Mouse (Mus musculus) MEL (cell line): ENCODE measurements around the gene Rpl14. TPM values are rescaled to one million over a fixed set of nuclear protein-coding genes. Genes with fewer than 3 reads are reported as not detected.

Experiments used
- DNase-seq: peaks from one replicate; pipeline ENCODE4 v3.0.0; 2011; ENCODE audit warnings: low read depth, low spot score
- H3K27ac ChIP-seq: 2 replicates; pipeline ENCODE4 v1.5.1; 2012; ENCODE audit warnings: low read depth, mild to moderate bottlenecking, control low read depth, low read length, moderate library complexity; ENCODE audit not compliant: control insufficient read depth
- H3K27me3 ChIP-seq, 2 experiments: fragments of 150-350 bp in 1 of 2; sonication (generic) in 1 of 2; 2 replicates each; pipeline ENCODE4 v1.6.1; 2012; ENCODE audit warnings: low read length in 2 of 2, mild to moderate bottlenecking in 2 of 2, improper control_type of control experiment in 1 of 2, moderate library complexity in 1 of 2; ENCODE audit not compliant: insufficient read depth in 2 of 2, control insufficient read depth in 1 of 2
- H3K36me3 ChIP-seq, 2 experiments: 2 replicates each; pipeline ENCODE4 v1.6.1; 2012 to 2014; ENCODE audit warnings: low read length in 2 of 2, improper control_type of control experiment in 1 of 2, inconsistent platforms in 1 of 2, mild to moderate bottlenecking in 1 of 2; ENCODE audit not compliant: insufficient read depth in 2 of 2, control insufficient read depth in 1 of 2
- H3K4me1 ChIP-seq, 2 experiments: fragments of 150-350 bp in 1 of 2; sonication (generic) in 1 of 2; 2 replicates each; pipeline ENCODE4 v1.6.1; 2012; ENCODE audit warnings: low read length in 2 of 2, improper control_type of control experiment in 1 of 2, mild to moderate bottlenecking in 1 of 2; ENCODE audit not compliant: insufficient read depth in 2 of 2, control insufficient read depth in 1 of 2
- H3K4me3 ChIP-seq, 2 experiments: fragments of 150-350 bp in 1 of 2; sonication (generic) in 1 of 2; 2 replicates each; pipeline ENCODE4 v1.5.1; 2012; ENCODE audit warnings: low read depth in 2 of 2, low read length in 2 of 2, mild to moderate bottlenecking in 2 of 2, moderate library complexity in 2 of 2, control low read depth in 1 of 2, improper control_type of control experiment in 1 of 2; ENCODE audit not compliant: control insufficient read depth in 1 of 2, insufficient read depth in 1 of 2
- H3K79me2 ChIP-seq: 2 replicates; pipeline ENCODE4 v1.6.1; 2012; ENCODE audit warnings: mild to moderate bottlenecking, low read length, moderate library complexity; ENCODE audit not compliant: control insufficient read depth, poor library complexity, insufficient read depth
- H3K9ac ChIP-seq: 2 replicates; pipeline ENCODE4 v1.6.1; 2012; ENCODE audit warnings: low read depth, mild to moderate bottlenecking, control low read depth, low read length, moderate library complexity; ENCODE audit not compliant: control insufficient read depth, poor library complexity, severe bottlenecking
- H3K9me3 ChIP-seq: fragments of 150-350 bp; sonication (generic); replicated peaks from 2 replicates; pipeline ENCODE4 v1.6.1; 2012; ENCODE audit warnings: mild to moderate bottlenecking, low read length, improper control_type of control experiment, moderate library complexity; ENCODE audit not compliant: insufficient read depth
- BHLHE40 ChIP-seq: IDR thresholded peaks from 2 replicates; pipeline ENCODE4 v1.6.1; 2012; ENCODE audit warnings: low read depth, mild to moderate bottlenecking, inconsistent platforms, low read length, improper control_type of control experiment, borderline replicate concordance
- CHD1 ChIP-seq: IDR thresholded peaks from 2 replicates; pipeline ENCODE4 v1.6.1; 2012; ENCODE audit warnings: low read depth, mild to moderate bottlenecking, inconsistent platforms, low read length, improper control_type of control experiment
- CTCF ChIP-seq, 3 experiments: IDR thresholded peaks in 2 of 3; conservative IDR thresholded peaks in 1 of 3; 2 replicates each; pipeline ENCODE4 v1.5.1; 2011 to 2012; ENCODE audit warnings: low read length in 3 of 3, low read depth in 2 of 3, mild to moderate bottlenecking in 2 of 3, improper control_type of control experiment in 1 of 3, inconsistent platforms in 1 of 3, mixed read lengths in 1 of 3, moderate library complexity in 1 of 3; ENCODE audit not compliant: control insufficient read depth in 1 of 3, insufficient read depth in 1 of 3, poor library complexity in 1 of 3, severe bottlenecking in 1 of 3
- E2F4 ChIP-seq: IDR thresholded peaks from 2 replicates; pipeline ENCODE4 v1.6.1; 2011; ENCODE audit warnings: low read depth, low read length, improper control_type of control experiment, borderline replicate concordance
- ELF1 ChIP-seq: IDR thresholded peaks from 2 replicates; pipeline ENCODE4 v1.6.1; 2014; ENCODE audit warnings: low read depth, mild to moderate bottlenecking, inconsistent platforms, low read length, improper control_type of control experiment, moderate library complexity
- EP300 ChIP-seq, 2 experiments: IDR thresholded peaks; 2 replicates each; pipeline ENCODE4 v1.6.1; 2011; ENCODE audit warnings: improper control_type of control experiment in 2 of 2, low read length in 2 of 2, low read depth in 1 of 2, mild to moderate bottlenecking in 1 of 2
- ETS1 ChIP-seq: IDR thresholded peaks from 2 replicates; pipeline ENCODE4 v1.6.1; 2012; ENCODE audit warnings: low read depth, mild to moderate bottlenecking, inconsistent platforms, low read length, improper control_type of control experiment, moderate library complexity
- GABPA ChIP-seq: IDR thresholded peaks from 2 replicates; pipeline ENCODE4 v1.6.1; 2012; ENCODE audit warnings: low read depth, mild to moderate bottlenecking, inconsistent platforms, low read length, improper control_type of control experiment, moderate library complexity
- GATA1 ChIP-seq: IDR thresholded peaks from 2 replicates; pipeline ENCODE4 v1.6.1; 2011; ENCODE audit warnings: low read depth, low read length, improper control_type of control experiment
- JUND ChIP-seq: IDR thresholded peaks from 2 replicates; pipeline ENCODE4 v1.6.1; 2011; ENCODE audit warnings: low read depth, mild to moderate bottlenecking, improper control_type of control experiment, low read length
- MEF2A ChIP-seq: IDR thresholded peaks from 2 replicates; pipeline ENCODE4 v1.6.1; 2014; ENCODE audit warnings: low read depth, mild to moderate bottlenecking, inconsistent platforms, low read length, improper control_type of control experiment; ENCODE audit not compliant: poor library complexity, insufficient replicate concordance, severe bottlenecking; ENCODE audit errors: extremely low read depth
- NRF1 ChIP-seq: IDR thresholded peaks from 2 replicates; pipeline ENCODE4 v1.6.1; 2014; ENCODE audit warnings: low read depth, mild to moderate bottlenecking, inconsistent platforms, low read length, improper control_type of control experiment, moderate library complexity; ENCODE audit not compliant: poor library complexity, insufficient read depth, severe bottlenecking
- POLR2A ChIP-seq, 2 experiments: IDR thresholded peaks; 2 replicates each; pipeline ENCODE4 v1.6.1; 2011 to 2012; ENCODE audit warnings: low read length in 2 of 2, mild to moderate bottlenecking in 2 of 2, control low read depth in 1 of 2, improper control_type of control experiment in 1 of 2, low read depth in 1 of 2, moderate library complexity in 1 of 2; ENCODE audit not compliant: control insufficient read depth in 1 of 2, insufficient read depth in 1 of 2, poor library complexity in 1 of 2
- POLR2AphosphoS2 ChIP-seq: IDR thresholded peaks from 2 replicates; pipeline ENCODE4 v1.6.1; 2011; ENCODE audit warnings: low read length, improper control_type of control experiment
- POLR2AphosphoS5 ChIP-seq: IDR thresholded peaks from 2 replicates; pipeline ENCODE4 v1.6.1; 2012; ENCODE audit warnings: low read depth, borderline replicate concordance, mild to moderate bottlenecking, inconsistent platforms, low read length, moderate library complexity, mixed read lengths
- SIN3A ChIP-seq: IDR thresholded peaks from 2 replicates; pipeline ENCODE4 v1.6.1; 2012; ENCODE audit warnings: low read length, improper control_type of control experiment, inconsistent platforms
- SMC3 ChIP-seq: IDR thresholded peaks from 2 replicates; pipeline ENCODE4 v1.6.1; 2011; ENCODE audit warnings: low read depth, low read length, improper control_type of control experiment
- TAL1 ChIP-seq: IDR thresholded peaks from 2 replicates; pipeline ENCODE4 v1.6.1; 2012; ENCODE audit warnings: mild to moderate bottlenecking, inconsistent platforms, low read length, moderate library complexity, mixed read lengths
- USF1 ChIP-seq: IDR thresholded peaks from 2 replicates; pipeline ENCODE4 v1.6.1; 2014; ENCODE audit warnings: low read depth, mild to moderate bottlenecking, inconsistent platforms, low read length, improper control_type of control experiment, moderate library complexity
- USF2 ChIP-seq, 2 experiments: IDR thresholded peaks; 2 replicates each; pipeline ENCODE4 v1.6.1; 2011 to 2012; ENCODE audit warnings: improper control_type of control experiment in 2 of 2, low read length in 2 of 2, borderline replicate concordance in 1 of 2, inconsistent platforms in 1 of 2, low read depth in 1 of 2, mild to moderate bottlenecking in 1 of 2; ENCODE audit not compliant: insufficient read depth in 1 of 2
- ZC3H11A ChIP-seq: IDR thresholded peaks from 2 replicates; pipeline ENCODE4 v1.6.1; 2012; ENCODE audit warnings: low read depth, mild to moderate bottlenecking, inconsistent platforms, low read length, improper control_type of control experiment
- ZKSCAN1 ChIP-seq: IDR thresholded peaks from 2 replicates; pipeline ENCODE4 v1.6.1; 2012; ENCODE audit warnings: low read depth, mild to moderate bottlenecking, inconsistent platforms, low read length, improper control_type of control experiment, moderate library complexity
- polyA plus RNA-seq, 2 experiments: library from polyadenylated mRNA; stranded (reverse) in 1 of 2; unstranded in 1 of 2; fragments of >175 nt in 1 of 2; fragments of >200 nt in 1 of 2; gene quantifications; 2 replicates each; pipeline versions ENCODE4 v1.2.1 to v1.2.4; 2012; ENCODE audit warnings: low replicate concordance in 2 of 2, low read depth in 1 of 2; ENCODE audit not compliant: insufficient read length in 2 of 2, insufficient read depth in 1 of 2, missing spikeins in 1 of 2
- total RNA-seq: library from RNA; depleted of rRNA; stranded (reverse); fragments of 300-350 nt; gene quantifications from 2 replicates; pipeline ENCODE4 v1.2.3, GENCODE M21; 2012

Rpl14 gene
- total and polyA plus RNA-seq, 3 experiments = 502 to 1,607 TPM; not detected in 1

GRCm38 (mm10) chr9:120569721-120570333 lies 1.4 kb upstream of the Rpl14 start:
- H3K79me2 ChIP-seq = peaks cover 23% of the 10 kb centered on the region
- H3K9ac ChIP-seq = no peak overlapping the region
- peak; percentile 34 for DNase-seq
- peaks cover 5 to 18% of the 10 kb centered on the region in 2 experiments for H3K36me3 ChIP-seq
- H3K4me1 ChIP-seq = peaks cover 3 to 19% of the 10 kb centered on the region in 2 experiments; a peak in 3 of 4 replicates
- H3K4me3 ChIP-seq = no peak overlapping the region
- H3K27me3 ChIP-seq = no peaks in the 10 kb centered on the region
- no peak overlapping the region for H3K27ac ChIP-seq
- H3K9me3 ChIP-seq = no peaks in the 10 kb centered on the region
- TF ChIP-seq USF1 = no peak
- TF ChIP-seq SMC3 = peak; percentile 31
- TF ChIP-seq TAL1 = no peak
- no peak for TF ChIP-seq GATA1
- no peak for TF ChIP-seq MEF2A
- no peak for TF ChIP-seq CHD1
- TF ChIP-seq E2F4 = no peak
- peak in 1 of 3 experiments; percentile 34; a peak in 2 of 6 replicates for TF ChIP-seq CTCF (IDR thresholded peaks at IDR 0.05 in 2 of 3, conservative IDR thresholded peaks at IDR 0.05 in 1 of 3; ENCODE audit: control insufficient read depth in 1 of 3, insufficient read depth in 1 of 3, low read depth in 2 of 3, low read length in 3 of 3, poor library complexity in 1 of 3, severe bottlenecking in 1 of 3)
- no peak for TF ChIP-seq ZKSCAN1
- no peak for TF ChIP-seq POLR2AphosphoS5
- 0 out of 2 replicates have a peak, but pooled peaks have one; percentile 2 for TF ChIP-seq ZC3H11A
- no peak for TF ChIP-seq USF2 (IDR thresholded peaks at IDR 0.05; ENCODE audit: borderline replicate concordance in 1 of 2, insufficient read depth in 1 of 2, low read depth in 1 of 2, low read length in 2 of 2)
- TF ChIP-seq JUND = no peak
- TF ChIP-seq ELF1 = no peak
- no peak for TF ChIP-seq SIN3A
- no peak for TF ChIP-seq EP300 (IDR thresholded peaks at IDR 0.05; ENCODE audit: low read depth in 1 of 2, low read length in 2 of 2)
- no peak for TF ChIP-seq GABPA

DNA sequence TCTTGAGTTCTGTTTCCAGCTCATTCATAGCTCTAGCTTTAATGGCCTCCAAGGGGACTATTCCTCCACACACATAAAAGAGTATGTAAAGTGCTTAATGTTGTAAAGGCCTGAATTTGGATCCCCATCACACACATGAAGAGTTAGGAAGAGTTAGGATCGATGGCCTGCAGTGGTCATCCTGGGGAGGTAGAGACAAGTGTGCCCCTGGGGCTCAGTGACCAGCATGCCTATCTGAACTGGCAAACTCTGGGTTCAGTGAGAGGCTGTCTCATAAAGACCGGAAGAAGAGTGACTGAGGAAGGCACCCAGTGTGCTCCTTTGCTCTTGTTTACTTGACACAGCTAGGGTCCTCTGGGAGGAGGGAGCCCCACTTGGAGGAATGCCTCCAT lies 914 bp upstream of the Rpl14 start:
- peaks cover 5 to 20% of the 10 kb centered on the region in 2 experiments for H3K36me3 ChIP-seq
- no peak overlapping the region for H3K9ac ChIP-seq
- peaks cover 3 to 22% of the 10 kb centered on the region in 2 experiments; a peak in 3 of 4 replicates for H3K4me1 ChIP-seq
- no peak overlapping the region for H3K4me3 ChIP-seq
- DNase-seq = peak; percentile 37
- H3K79me2 ChIP-seq = peaks cover 23% of the 10 kb centered on the region
- no peaks in the 10 kb centered on the region for H3K9me3 ChIP-seq
- TF ChIP-seq BHLHE40 (no peak), NRF1 (no peak), ETS1 (no peak), MEF2A (no peak), POLR2AphosphoS2 (no peak), ELF1 (no peak), POLR2A (IDR thresholded peaks at IDR 0.05; ENCODE audit: control insufficient read depth in 1 of 2, insufficient read depth in 1 of 2, low read depth in 1 of 2, low read length in 2 of 2, poor library complexity in 1 of 2) (no peak)
- no peaks in the 10 kb centered on the region for H3K27me3 ChIP-seq
- H3K27ac ChIP-seq = no peak overlapping the region
